Mouse (Mus musculus): Measurements from ENCODE around the gene Sh3bp2.

The Sh3bp2 gene

GRCm38 (mm10) chr5:34525663-34526476, at the start of gene Sh3bp2:
TSS of gene Sh3bp2 (plus strand) at chr5:34525838.
- peak; percentile 91 for DNase-seq (ENCODE audit: low spot score)

DNA sequence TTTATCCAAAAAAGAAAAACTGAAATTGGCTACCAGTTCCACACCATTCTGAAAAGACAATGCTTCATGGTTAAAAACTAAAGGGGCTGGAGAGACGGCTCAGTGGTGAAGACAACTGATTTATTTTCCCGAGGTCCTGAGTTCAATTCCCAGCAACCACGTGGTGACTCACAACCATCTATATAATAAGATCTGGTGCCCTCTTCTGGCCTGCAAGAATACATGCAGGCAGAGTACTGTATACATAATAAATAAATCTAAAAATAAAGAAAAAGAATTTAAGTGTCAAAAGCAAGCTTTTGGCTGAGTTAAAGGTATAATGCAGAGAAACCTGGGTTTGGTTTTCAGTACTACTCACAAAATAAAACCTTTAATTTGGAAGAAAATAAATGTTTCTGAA, 44.7 kb upstream of the Sh3bp2 start:
- DNase-seq (ENCODE audit: low spot score), result no peak

- DNase-seq (ENCODE audit: low spot score), result no peak
These were observed 39.9 kb upstream of the Sh3bp2 start for GRCm38 (mm10) chr5:34485731-34486130.

DNA sequence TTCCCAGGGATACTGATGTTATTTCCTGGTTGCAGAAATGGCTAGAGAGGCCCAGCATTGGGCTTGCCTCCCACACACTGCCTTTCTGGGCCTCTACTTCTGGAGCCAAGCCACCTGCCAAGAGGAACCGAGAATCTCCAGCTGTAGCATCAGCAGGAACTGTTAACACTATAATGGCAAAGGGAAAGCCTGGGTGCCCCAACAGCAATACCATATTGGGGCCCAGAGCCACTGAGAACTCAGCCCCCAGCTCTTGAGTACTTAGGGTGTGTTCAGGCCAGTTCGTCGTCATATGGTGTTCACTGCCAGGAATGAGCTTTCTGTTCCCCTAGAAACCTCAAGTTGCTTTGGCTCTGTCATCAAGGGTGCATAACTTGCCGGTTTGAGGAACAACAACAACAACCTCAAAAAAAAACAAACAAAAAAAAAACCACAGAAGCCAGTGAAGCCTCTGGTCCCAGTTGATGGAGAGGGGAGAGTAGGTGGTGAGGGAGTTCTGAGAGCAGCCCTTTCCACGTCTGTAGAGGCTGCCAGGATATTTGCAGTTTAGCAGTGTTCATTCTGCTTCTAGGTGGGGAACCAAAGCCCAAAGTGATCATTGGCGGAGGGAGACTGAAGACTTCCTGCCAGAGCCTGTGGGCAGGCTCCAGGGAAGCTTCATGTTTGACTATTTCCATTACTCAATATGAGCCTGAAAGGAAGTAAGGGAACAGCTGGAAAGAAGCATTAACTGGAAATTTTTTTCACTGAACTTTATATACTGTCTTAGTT, 38.1 kb upstream of the Sh3bp2 start:
- no peak for DNase-seq (ENCODE audit: low spot score)

- DNase-seq (ENCODE audit: low spot score), result no peak
These were observed 36.8 kb upstream of the Sh3bp2 start for GRCm38 (mm10) chr5:34488741-34489417.

- DNase-seq (ENCODE audit: low spot score), result no peak
These were observed 36.2 kb upstream of the Sh3bp2 start for GRCm38 (mm10) chr5:34489418-34489787.

DNA sequence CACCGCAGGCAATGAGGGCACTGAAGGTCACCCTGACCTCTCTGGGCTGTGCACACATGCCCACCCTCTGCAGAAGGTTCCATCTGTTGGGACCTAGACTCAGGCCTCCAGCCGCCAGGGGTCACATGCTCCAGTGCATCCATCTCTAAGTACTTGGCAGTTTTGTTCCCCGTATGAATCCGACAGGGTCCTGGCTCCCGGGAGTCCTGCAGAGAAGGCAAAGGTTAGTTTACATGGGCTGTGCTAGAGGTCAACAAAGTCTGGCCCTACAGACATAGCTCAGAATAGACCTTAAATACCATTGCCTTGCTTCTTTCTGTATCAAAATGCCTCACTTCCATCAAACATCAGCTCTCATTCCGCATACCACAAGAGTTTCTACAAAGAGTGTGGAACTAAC, 28.9 kb upstream of the Sh3bp2 start:
- DNase-seq (ENCODE audit: low spot score), result no peak

GRCm38 (mm10) chr5:34500886-34501285, 24.8 kb upstream of the Sh3bp2 start:
- no peak for DNase-seq (ENCODE audit: low spot score)

GRCm38 (mm10) chr5:34501588-34501987, 24.1 kb upstream of the Sh3bp2 start:
- DNase-seq (ENCODE audit: low spot score), result no peak

- DNase-seq (ENCODE audit: low spot score), result no peak
These were observed 23.2 kb upstream of the Sh3bp2 start for GRCm38 (mm10) chr5:34502411-34502810.

DNA sequence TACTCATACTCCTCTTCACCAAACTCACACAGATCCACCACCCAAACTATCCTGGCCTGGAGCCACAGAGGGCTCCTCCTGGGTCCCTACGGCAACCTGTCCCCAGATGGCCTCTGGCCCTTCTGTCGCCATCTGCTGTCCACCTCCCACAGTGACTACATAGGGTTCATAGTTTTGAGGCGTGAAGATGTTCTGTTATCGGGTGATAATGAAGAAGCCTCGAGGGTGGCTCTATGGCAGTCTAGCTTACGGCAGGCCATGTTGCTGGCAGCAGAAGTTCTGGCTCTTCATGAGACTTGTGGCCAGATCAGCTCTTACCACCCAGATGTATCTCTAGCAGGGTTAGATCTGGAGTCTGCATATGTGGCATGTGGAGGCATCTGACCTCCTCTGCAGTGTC, 22.8 kb upstream of the Sh3bp2 start:
- no peak for DNase-seq (ENCODE audit: low spot score)

GRCm38 (mm10) chr5:34512486-34512885, 13.2 kb upstream of the Sh3bp2 start:
- no peak for DNase-seq (ENCODE audit: low spot score)

- DNase-seq (ENCODE audit: low spot score), result peak; percentile 77
These were observed 12.0 kb upstream of the Sh3bp2 start, which contains the start of gene Tnip2 for GRCm38 (mm10) chr5:34513466-34514217. TSS of gene Tnip2 (minus strand) at chr5:34513991.

- DNase-seq (ENCODE audit: low spot score), result no peak
These were observed 11.4 kb upstream of the Sh3bp2 start for GRCm38 (mm10) chr5:34514218-34514566.

GRCm38 (mm10) chr5:34515096-34515495, 10.5 kb upstream of the Sh3bp2 start:
- no peak for DNase-seq (ENCODE audit: low spot score)

DNA sequence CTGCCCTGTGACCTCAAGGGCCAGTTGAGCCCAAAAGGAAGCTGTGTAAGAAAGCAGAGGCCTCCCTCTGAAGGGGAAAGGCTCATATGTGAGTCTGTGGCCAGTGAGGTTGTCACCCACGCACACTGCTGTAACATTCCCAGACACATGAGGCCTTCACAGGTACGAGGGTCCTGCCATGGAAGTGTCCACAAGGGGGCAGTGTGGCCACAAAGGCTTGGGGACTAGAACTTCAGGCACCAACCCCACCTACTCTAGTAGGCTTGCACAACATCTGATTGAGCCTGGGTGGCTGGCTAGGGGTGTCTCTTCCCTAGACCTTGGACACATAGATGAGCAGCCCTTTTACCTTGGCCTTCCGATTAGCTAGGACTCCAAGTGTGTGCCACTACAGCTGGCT, 7.7 kb upstream of the Sh3bp2 start:
- DNase-seq (ENCODE audit: low spot score), result peak; percentile 57

GRCm38 (mm10) chr5:34519389-34519910, 6.2 kb upstream of the Sh3bp2 start:
- no peak for DNase-seq (ENCODE audit: low spot score)

- DNase-seq (ENCODE audit: low spot score), result no peak
These were observed 5.0 kb upstream of the Sh3bp2 start for GRCm38 (mm10) chr5:34520458-34521209.

DNA sequence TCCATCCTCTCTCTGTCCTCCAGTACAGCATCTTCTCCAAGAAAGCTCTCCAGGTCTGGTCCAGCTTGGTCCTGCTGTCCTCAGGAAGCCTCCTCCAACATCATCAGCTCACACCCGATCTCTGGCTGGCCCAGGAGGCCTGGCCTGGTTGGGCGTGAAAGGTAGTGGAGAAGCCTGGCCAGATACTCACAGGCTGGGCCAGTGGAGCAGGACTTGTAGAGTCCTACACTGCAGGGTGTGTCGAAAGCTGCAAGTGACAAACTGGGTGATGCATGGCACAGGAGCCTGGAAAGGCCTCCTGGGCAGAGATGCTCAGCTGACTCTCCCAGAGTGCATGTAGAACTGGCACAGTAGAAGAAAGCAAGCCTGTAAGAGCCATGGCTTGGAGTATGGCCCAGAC, 4.3 kb upstream of the Sh3bp2 start:
- DNase-seq (ENCODE audit: low spot score), result no peak

GRCm38 (mm10) chr5:34523958-34524485, 1.6 kb upstream of the Sh3bp2 start:
- no peak for DNase-seq (ENCODE audit: low spot score)

GRCm38 (mm10) chr5:34524511-34524910, 1.1 kb upstream of the Sh3bp2 start:
- no peak for DNase-seq (ENCODE audit: low spot score)
